Mouse (Mus musculus) lung, embryonic 14.5 days (tissue): Measurements from ENCODE around the gene Zfp324. TPM values are rescaled to one million over a fixed set of nuclear protein-coding genes. Genes with fewer than 3 reads are reported as not detected.
"Not testable (repeated sequence)": the region's sequence is repeated elsewhere in the genome, so short reads cannot be mapped to it uniquely, and the experiment has no call there.

Experiments
- ATAC-seq: fragments of 200-750 bp; cut with Nextera tagmentation; 2 replicates; pipeline ENCODE4 v1.8.0; 2017; ENCODE audit warnings: mild to moderate bottlenecking, moderate TSS enrichment, moderate library complexity; ENCODE audit not compliant: insufficient read depth
- DNase-seq: peaks from one replicate; pipeline ENCODE4 v3.0.0-alpha.2; 2015
- H3K27ac ChIP-seq: fragments of 300-500 bp; sonication (generic); 2 replicates; pipeline ENCODE4 v1.5.1; 2014; ENCODE audit warnings: low read depth, mild to moderate bottlenecking, moderate library complexity
- H3K27me3 ChIP-seq: fragments of 300-500 bp; sonication (generic); 2 replicates; pipeline ENCODE4 v1.6.1; 2014; ENCODE audit warnings: low read length, control low read depth; ENCODE audit not compliant: insufficient read depth
- H3K36me3 ChIP-seq: fragments of 300-500 bp; sonication (generic); 2 replicates; pipeline ENCODE4 v1.6.1; 2014; ENCODE audit warnings: control low read depth; ENCODE audit not compliant: insufficient read depth
- H3K4me1 ChIP-seq: fragments of 300-500 bp; sonication (generic); 2 replicates; pipeline ENCODE4 v1.6.1; 2014; ENCODE audit warnings: antibody characterized with exemption, control low read depth; ENCODE audit not compliant: insufficient read depth
- H3K4me2 ChIP-seq: fragments of 300-500 bp; sonication (generic); 2 replicates; pipeline ENCODE4 v1.6.1; 2014; ENCODE audit warnings: mild to moderate bottlenecking
- H3K4me3 ChIP-seq: fragments of 300-500 bp; sonication (generic); 2 replicates; pipeline ENCODE4 v1.5.1; 2014; ENCODE audit warnings: low read depth, low read length
- H3K9ac ChIP-seq: fragments of 300-500 bp; sonication (generic); 2 replicates; pipeline ENCODE4 v1.6.1; 2014
- H3K9me3 ChIP-seq: fragments of 300-500 bp; sonication (generic); 2 replicates; pipeline ENCODE4 v1.6.1; 2016; ENCODE audit warnings: low read depth, low read length, control low read depth
- CTCF ChIP-seq: IDR thresholded peaks from 2 replicates; pipeline ENCODE4 v1.5.1; 2016; ENCODE audit warnings: antibody characterized with exemption, low read depth
- WGBS: fragments of 180-500 bp; shearing (Covaris S2); extraction: QIAGEN DNeasy Blood & Tissue Kit; methylation state at CpG from one replicate; pipeline ENCODE4 v1.1.7; 2014; 5-methylcytosine and 5-hydroxymethylcytosine counted together
- polyA plus RNA-seq: library from polyadenylated mRNA; unstranded; fragments of >200 nt; fragmentation: Nextera tagmentation; extraction: Ambion mirVana; gene quantifications from 2 replicates; pipeline ENCODE4 v1.2.1, GENCODE M21; 2014

Gene Zfp324
- 9.6 and 11.1 TPM in 2 replicates for polyA plus RNA-seq

- Histone ChIP-seq H3K36me3 (peaks cover 23% of the 10 kb centered on the region), H3K4me3 (peak within 1 kb of the TSS; percentile 90), H3K27me3 (no peaks in the 10 kb centered on the region), H3K4me1 (peaks cover 8% of the 10 kb centered on the region), H3K9ac (peak within 1 kb of the TSS; percentile 92), H3K27ac (peak within 1 kb of the TSS; percentile 92), H3K9me3 (no peaks in the 10 kb centered on the region), H3K4me2 (peak within 1 kb of the TSS; percentile 77)
- peak; percentile 94 for DNase-seq
- 0% methylated on average over 23 of the region's 23 CpGs for WGBS
- peak; percentile 91 for ATAC-seq
- TF ChIP-seq CTCF: no peak
Observed at GRCm38 (mm10) chr7:12965678-12966091, at the start of gene Zfp324. Zfp324 (plus strand) TSS chr7:12965838.

GRCm38 (mm10) chr7:12920495-12920894 is 45.1 kb upstream of the Zfp324 start:
- not testable (repeated sequence) for H3K27ac ChIP-seq, H3K4me3 ChIP-seq, H3K4me1 ChIP-seq, H3K27me3 ChIP-seq, H3K9ac ChIP-seq, H3K4me2 ChIP-seq, H3K9me3 ChIP-seq, ATAC-seq, DNase-seq
- peaks cover 27% of the 10 kb centered on the region for H3K36me3 ChIP-seq
- 76% methylated on average over 7 of the region's 8 CpGs for WGBS

GRCm38 (mm10) chr7:12921318-12921704 is 44.3 kb upstream of the Zfp324 start:
- no peak for TF ChIP-seq CTCF
- no peak; the same call in 1 of the 2 replicates for ATAC-seq
- 2% methylated on average over 3 of the region's 3 CpGs for WGBS
- H3K4me2 ChIP-seq: peak overlapping the region; percentile 62
- peak overlapping the region; percentile 91 for H3K4me3 ChIP-seq
- H3K27me3 ChIP-seq: no peaks in the 10 kb centered on the region
- peak overlapping the region; percentile 62 for H3K9ac ChIP-seq
- peaks cover 35% of the 10 kb centered on the region for H3K36me3 ChIP-seq
- DNase-seq: no peak
- no peaks in the 10 kb centered on the region for H3K9me3 ChIP-seq
- H3K27ac ChIP-seq: peak overlapping the region; percentile 94
- H3K4me1 ChIP-seq: peaks cover 9% of the 10 kb centered on the region

- DNase-seq: peak; percentile 100
- H3K27me3 ChIP-seq: no peaks in the 10 kb centered on the region
- peak; percentile 98 for ATAC-seq
- H3K4me1 ChIP-seq: peaks cover 9% of the 10 kb centered on the region
- H3K36me3 ChIP-seq: peaks cover 41% of the 10 kb centered on the region
- under 1% methylated on average over 55 of the region's 55 CpGs for WGBS
- H3K9me3 ChIP-seq: no peaks in the 10 kb centered on the region
- peak within 1 kb of the TSS; percentile 94 for H3K27ac ChIP-seq
- TF ChIP-seq CTCF: peak; percentile 85
- peak within 1 kb of the TSS; percentile 97 for H3K4me2 ChIP-seq
- H3K9ac ChIP-seq: peak within 1 kb of the TSS; percentile 75
- peak within 1 kb of the TSS; percentile 91 for H3K4me3 ChIP-seq
Observed at GRCm38 (mm10) chr7:12921705-12922465, 43.8 kb upstream of the Zfp324 start, which contains the start of gene Rps5. Rps5 (plus strand) TSS chr7:12922290.

GRCm38 (mm10) chr7:12922729-12923128 is 42.9 kb upstream of the Zfp324 start:
- Histone ChIP-seq H3K27me3 (no peaks in the 10 kb centered on the region), H3K4me1 (peaks cover 9% of the 10 kb centered on the region), H3K9ac (peak overlapping the region; percentile 75), H3K36me3 (peaks cover 41% of the 10 kb centered on the region), H3K27ac (no peak overlapping the region), H3K4me2 (peak overlapping the region; percentile 97), H3K9me3 (no peaks in the 10 kb centered on the region), H3K4me3 (peak overlapping the region; percentile 91)
- DNase-seq (no peak), ATAC-seq (no peak)
- WGBS: 2% methylated on average over 8 of the region's 8 CpGs
- TF ChIP-seq CTCF: no peak

DNA sequence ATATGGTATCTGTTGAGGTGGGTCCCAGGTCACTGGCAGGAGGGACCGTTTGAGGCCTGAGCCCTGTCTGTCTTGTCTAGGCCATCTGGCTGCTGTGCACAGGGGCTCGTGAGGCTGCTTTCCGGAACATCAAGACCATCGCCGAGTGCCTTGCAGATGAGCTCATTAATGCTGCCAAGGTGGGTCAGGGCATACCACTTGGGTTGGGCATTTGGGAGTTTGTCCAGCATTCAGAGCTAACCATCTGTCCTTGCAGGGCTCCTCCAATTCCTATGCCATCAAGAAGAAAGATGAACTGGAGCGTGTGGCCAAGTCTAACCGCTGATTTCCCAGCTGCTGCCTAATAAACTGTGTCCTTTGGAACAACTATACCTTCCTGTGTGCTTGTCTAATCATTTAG is 39.3 kb upstream of the Zfp324 start:
- H3K9me3 ChIP-seq: no peaks in the 10 kb centered on the region
- no peak for ATAC-seq
- no peak for DNase-seq
- H3K4me3 ChIP-seq: no peak overlapping the region
- no peak overlapping the region for H3K27ac ChIP-seq
- TF ChIP-seq CTCF: no peak
- no peak overlapping the region for H3K9ac ChIP-seq
- peaks cover 9% of the 10 kb centered on the region for H3K4me1 ChIP-seq
- 76% methylated on average over 7 of the region's 7 CpGs for WGBS
- H3K36me3 ChIP-seq: peaks cover 46% of the 10 kb centered on the region
- no peak overlapping the region for H3K4me2 ChIP-seq
- 0 out of 2 replicates have a peak, but pooled peaks cover 4% of the 10 kb centered on the region for H3K27me3 ChIP-seq

DNA sequence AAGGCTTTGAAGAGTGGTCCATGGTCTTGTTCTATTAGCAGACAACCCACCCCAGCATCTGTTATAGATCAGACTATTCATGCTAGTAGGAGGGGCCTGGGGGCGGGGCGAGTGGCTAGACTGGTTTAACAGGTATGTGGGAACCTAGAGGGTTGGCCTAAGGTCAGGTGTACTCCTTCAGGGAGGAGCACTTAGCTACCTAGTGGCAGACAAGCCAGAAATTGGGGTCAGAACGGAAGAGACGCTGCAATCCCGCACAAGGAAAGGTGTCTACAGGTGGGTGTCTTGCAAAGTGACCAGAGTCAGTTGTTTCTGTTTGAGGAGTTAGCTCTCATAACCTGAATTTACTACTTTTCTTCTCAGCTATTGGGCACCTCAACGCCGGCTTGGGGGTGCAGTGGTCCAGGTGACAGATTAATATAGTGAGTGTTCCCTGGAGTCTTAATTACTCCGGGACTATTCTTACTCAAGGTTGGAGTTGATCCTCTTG is 38.4 kb upstream of the Zfp324 start, which contains the start of gene Rnf225:
Gene Rnf225, plus strand, starts transcription at position 226 of the 490 bp plus-strand sequence.
- 22% methylated on average over 8 of the region's 8 CpGs for WGBS
- peak; percentile 30 for ATAC-seq
- peak; percentile 72 for DNase-seq
- Histone ChIP-seq H3K36me3 (peaks cover 46% of the 10 kb centered on the region), H3K27me3 (0 out of 2 replicates have a peak, but pooled peaks cover 4% of the 10 kb centered on the region), H3K9ac (peak within 1 kb of the TSS; percentile 52), H3K27ac (no peak within 1 kb of the TSS), H3K9me3 (no peaks in the 10 kb centered on the region), H3K4me1 (peaks cover 9% of the 10 kb centered on the region), H3K4me3 (peak within 1 kb of the TSS; percentile 36), H3K4me2 (peak within 1 kb of the TSS; percentile 66)
- no peak for TF ChIP-seq CTCF
